Mouse (Mus musculus) liver, embryonic 15.5 days (tissue): Measurements from ENCODE around the gene Sowaha. TPM values are rescaled to one million over a fixed set of nuclear protein-coding genes. Genes with fewer than 3 reads are reported as not detected.
A peak's percentile ranks its signal among the peaks of the same experiment; 100 is the strongest.

ENCODE experiments used
- ATAC-seq: fragments of 200-750 bp; cut with Nextera tagmentation; 2 replicates; pipeline ENCODE4 v1.8.0; 2017; ENCODE audit warnings: moderate number of reproducible peaks, mild to moderate bottlenecking, moderate library complexity; ENCODE audit not compliant: insufficient read depth
- H3K27ac ChIP-seq: fragments of 300-500 bp; sonication (generic); replicated peaks from 2 replicates; pipeline ENCODE4 v1.5.1; 2015; ENCODE audit warnings: mild to moderate bottlenecking, inconsistent platforms
- H3K27me3 ChIP-seq: fragments of 300-500 bp; sonication (generic); 2 replicates; pipeline ENCODE4 v1.6.1; 2015; ENCODE audit warnings: mild to moderate bottlenecking, inconsistent platforms
- H3K36me3 ChIP-seq: fragments of 300-500 bp; sonication (generic); replicated peaks from 2 replicates; pipeline ENCODE4 v1.6.1; 2015; ENCODE audit warnings: moderate library complexity, mild to moderate bottlenecking, inconsistent platforms
- H3K4me1 ChIP-seq: fragments of 300-500 bp; sonication (generic); replicated peaks from 2 replicates; pipeline ENCODE4 v1.6.1; 2015; ENCODE audit warnings: inconsistent platforms
- H3K4me2 ChIP-seq: fragments of 300-500 bp; sonication (generic); 2 replicates; pipeline ENCODE4 v1.6.1; 2015; ENCODE audit warnings: moderate library complexity, mild to moderate bottlenecking, inconsistent platforms
- H3K4me3 ChIP-seq: fragments of 300-500 bp; sonication (generic); replicated peaks from 2 replicates; pipeline ENCODE4 v1.5.1; 2015; ENCODE audit warnings: mild to moderate bottlenecking, inconsistent platforms
- H3K9ac ChIP-seq: fragments of 300-500 bp; sonication (generic); 2 replicates; pipeline ENCODE4 v1.6.1; 2015; ENCODE audit warnings: moderate library complexity, mild to moderate bottlenecking, inconsistent platforms
- H3K9me3 ChIP-seq: fragments of 300-500 bp; sonication (generic); replicated peaks from 2 replicates; pipeline ENCODE4 v1.6.1; 2016; ENCODE audit warnings: inconsistent platforms
- WGBS: fragments of 180-500 bp; shearing (Covaris S2); methylation state at CpG from one replicate; pipeline ENCODE4 v1.1.7; 2015; ENCODE audit warnings: mixed read lengths; ENCODE audit not compliant: insufficient replicate concordance; 5-methylcytosine and 5-hydroxymethylcytosine counted together
- polyA plus RNA-seq: library from polyadenylated mRNA; unstranded; fragments of >200 nt; fragmentation: Nextera tagmentation; extraction: Ambion mirVana; gene quantifications from 2 replicates; pipeline ENCODE4 v1.2.1, GENCODE M21; 2015

Sowaha gene
- polyA plus RNA-seq, 1 experiment from 2014 or later = 18.7 TPM

- Histone ChIP-seq H3K4me3 (no peak overlapping the region), H3K27ac (no peak overlapping the region), H3K4me1 (peaks cover 55% of the 10 kb centered on the region), H3K36me3 (no peaks in the 10 kb centered on the region), H3K27me3 (peaks cover 26% of the 10 kb centered on the region), H3K9ac (no peak overlapping the region), H3K9me3 (no peaks in the 10 kb centered on the region), H3K4me2 (no peak overlapping the region)
- no peak for ATAC-seq
- WGBS = 82% methylated on average over 3 of the region's 3 CpGs
Observed at GRCm38 (mm10) chr11:53486351-53486750, 6.3 kb upstream of the Sowaha start.

- Histone ChIP-seq H3K27ac (0 out of 2 replicates have a peak overlapping the region, but pooled peaks have one; percentile 31), H3K9me3 (no peaks in the 10 kb centered on the region), H3K4me2 (no peak overlapping the region), H3K9ac (no peak overlapping the region), H3K27me3 (peaks cover 26% of the 10 kb centered on the region), H3K4me1 (peaks cover 58% of the 10 kb centered on the region), H3K36me3 (no peaks in the 10 kb centered on the region), H3K4me3 (no peak overlapping the region)
- WGBS = 42% methylated on average over 3 of the region's 3 CpGs
- no peak for ATAC-seq
Observed at GRCm38 (mm10) chr11:53485719-53486118, 5.6 kb upstream of the Sowaha start.

- H3K4me3 ChIP-seq = peak overlapping the region; percentile 39
- H3K27me3 ChIP-seq = peaks cover 46% of the 10 kb centered on the region
- 21% methylated on average over 9 of the region's 9 CpGs for WGBS
- H3K27ac ChIP-seq = peak overlapping the region; percentile 99
- peak overlapping the region; percentile 66 for H3K4me2 ChIP-seq
- H3K9ac ChIP-seq = peak overlapping the region; percentile 49
- peak; percentile 80 for ATAC-seq
- no peaks in the 10 kb centered on the region for H3K9me3 ChIP-seq
- H3K4me1 ChIP-seq = peaks cover 82% of the 10 kb centered on the region
- H3K36me3 ChIP-seq = peaks cover 2% of the 10 kb centered on the region; the same call in 1 of the 2 replicates
Observed at GRCm38 (mm10) chr11:53483159-53483891, 3.3 kb upstream of the Sowaha start.

GRCm38 (mm10) chr11:53481088-53481730 is 1.1 kb upstream of the Sowaha start:
- peak; percentile 70 for ATAC-seq
- WGBS = 26% methylated on average over 4 of the region's 4 CpGs
- no peaks in the 10 kb centered on the region for H3K9me3 ChIP-seq
- H3K36me3 ChIP-seq = peaks cover 18% of the 10 kb centered on the region
- peak overlapping the region; percentile 92 for H3K4me2 ChIP-seq
- H3K4me3 ChIP-seq = peak overlapping the region; percentile 75
- peak overlapping the region; percentile 43 for H3K9ac ChIP-seq
- H3K27me3 ChIP-seq = peaks cover 44% of the 10 kb centered on the region
- peak overlapping the region; percentile 99 for H3K27ac ChIP-seq
- H3K4me1 ChIP-seq = peaks cover 76% of the 10 kb centered on the region

- Histone ChIP-seq H3K4me3 (peak overlapping the region; percentile 75), H3K9me3 (no peaks in the 10 kb centered on the region), H3K4me1 (peaks cover 64% of the 10 kb centered on the region), H3K27me3 (peaks cover 61% of the 10 kb centered on the region), H3K27ac (peak overlapping the region; percentile 99), H3K9ac (peak overlapping the region; percentile 87), H3K4me2 (peak overlapping the region; percentile 92), H3K36me3 (peaks cover 20% of the 10 kb centered on the region)
- peak; percentile 2; the same call in 1 of the 2 replicates for ATAC-seq
- 1% methylated on average over 62 of the region's 62 CpGs for WGBS
Observed at GRCm38 (mm10) chr11:53479171-53479782, 797 bp downstream of the Sowaha start.

- H3K9ac ChIP-seq = peak overlapping the region; percentile 87
- no peaks in the 10 kb centered on the region for H3K9me3 ChIP-seq
- peaks cover 20% of the 10 kb centered on the region for H3K36me3 ChIP-seq
- H3K27me3 ChIP-seq = peaks cover 68% of the 10 kb centered on the region
- H3K27ac ChIP-seq = peak overlapping the region; percentile 99
- ATAC-seq = no peak
- peak overlapping the region; percentile 92 for H3K4me2 ChIP-seq
- WGBS = 7% methylated on average over 79 of the region's 79 CpGs
- H3K4me1 ChIP-seq = peaks cover 57% of the 10 kb centered on the region
- peak overlapping the region; percentile 75 for H3K4me3 ChIP-seq
Observed at GRCm38 (mm10) chr11:53478383-53479170, 1.5 kb downstream of the Sowaha start.

GRCm38 (mm10) chr11:53477833-53478232 is 2.2 kb downstream of the Sowaha start:
- Histone ChIP-seq H3K27ac (peak overlapping the region; percentile 99; the same call in 1 of the 2 replicates), H3K9me3 (no peaks in the 10 kb centered on the region), H3K9ac (peak overlapping the region; percentile 87), H3K4me3 (peak overlapping the region; percentile 75), H3K27me3 (peaks cover 75% of the 10 kb centered on the region), H3K4me1 (peaks cover 51% of the 10 kb centered on the region), H3K36me3 (peaks cover 20% of the 10 kb centered on the region), H3K4me2 (peak overlapping the region; percentile 92)
- 22% methylated on average over 7 of the region's 7 CpGs for WGBS
- ATAC-seq = no peak

- Histone ChIP-seq H3K27me3 (peaks cover 95% of the 10 kb centered on the region), H3K4me3 (no peak overlapping the region), H3K4me1 (peaks cover 33% of the 10 kb centered on the region), H3K4me2 (no peak overlapping the region), H3K9me3 (no peaks in the 10 kb centered on the region), H3K36me3 (peaks cover 20% of the 10 kb centered on the region), H3K27ac (no peak overlapping the region), H3K9ac (no peak overlapping the region)
- 38% methylated on average over 8 of the region's 8 CpGs for WGBS
- ATAC-seq = no peak
Observed at GRCm38 (mm10) chr11:53475620-53476019, 4.5 kb downstream of the Sowaha start.

GRCm38 (mm10) chr11:53472709-53473108 is 7.4 kb downstream of the Sowaha start:
- no peak for ATAC-seq
- H3K4me2 ChIP-seq = no peak overlapping the region
- 64% methylated on average over 3 of the region's 3 CpGs for WGBS
- H3K36me3 ChIP-seq = peaks cover 12% of the 10 kb centered on the region
- no peak overlapping the region for H3K4me3 ChIP-seq
- H3K9ac ChIP-seq = no peak overlapping the region
- peaks cover 85% of the 10 kb centered on the region for H3K27me3 ChIP-seq
- H3K4me1 ChIP-seq = peaks cover 11% of the 10 kb centered on the region
- no peak overlapping the region for H3K27ac ChIP-seq
- no peaks in the 10 kb centered on the region for H3K9me3 ChIP-seq

GRCm38 (mm10) chr11:53469968-53470695 is 9.9 kb downstream of the Sowaha start, which contains the start of gene Gm9837:
Gene Gm9837 (minus strand): TSS chr11:53470479.
- Histone ChIP-seq H3K36me3 (no peaks in the 10 kb centered on the region), H3K27ac (no peak within 1 kb of the TSS), H3K9ac (no peak within 1 kb of the TSS), H3K4me1 (peaks cover 12% of the 10 kb centered on the region), H3K9me3 (no peaks in the 10 kb centered on the region), H3K27me3 (peaks cover 87% of the 10 kb centered on the region), H3K4me2 (0 out of 2 replicates have a peak within 1 kb of the TSS, but pooled peaks have one; percentile 2), H3K4me3 (no peak within 1 kb of the TSS)
- WGBS = 8% methylated on average over 29 of the region's 29 CpGs
- ATAC-seq = peak; percentile 66
